Mouse (Mus musculus) liver, adult 2 months (tissue): ENCODE results near the gene Golga5.

Experiments
- CTCF ChIP-seq: fragments of 200-500 bp; IDR thresholded peaks from 2 replicates; pipeline ENCODE4 v1.5.1; 2011; ENCODE audit warnings: low read depth, low read length, control low read depth
- POLR2A ChIP-seq: fragments of 200-500 bp; IDR thresholded peaks from 2 replicates; pipeline ENCODE4 v1.6.1; 2011; ENCODE audit warnings: low read length, control low read depth; ENCODE audit not compliant: insufficient read depth; ENCODE audit errors: extremely low read depth

DNA sequence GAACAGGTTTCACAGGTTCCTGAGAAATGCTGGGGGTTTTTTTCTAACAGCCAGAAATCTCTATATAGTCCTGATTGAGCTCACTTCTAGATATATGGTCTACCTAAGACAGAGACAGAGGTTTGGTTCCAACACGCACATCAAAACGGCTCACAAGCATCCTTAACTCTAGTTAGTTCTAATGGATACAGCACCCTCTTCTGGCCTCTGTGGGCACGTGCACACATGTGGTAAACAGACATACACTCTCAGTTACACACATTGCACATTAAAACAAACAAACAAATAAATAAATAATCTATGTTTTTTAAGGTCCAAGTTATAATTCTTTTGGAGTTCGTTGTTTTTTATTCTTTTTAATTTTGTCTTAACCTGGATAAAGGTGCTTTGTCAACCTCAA lies 4.3 kb upstream of the Golga5 start:
- TF ChIP-seq CTCF: no peak
- no peak for TF ChIP-seq POLR2A
